Mouse (Mus musculus): Measurements from ENCODE around the gene Arhgap24. TPM values are rescaled to one million over a fixed set of nuclear protein-coding genes. Genes with fewer than 3 reads are reported as not detected.

The Arhgap24 gene
- total and polyA plus RNA-seq, 2 experiments: 4.6 to 6.9 TPM

- Histone ChIP-seq H3K9ac (ENCODE audit: low read depth, low read length) (no peak overlapping the region), H3K36me3 (ENCODE audit: control insufficient read depth, insufficient read depth, low read length) (no peaks in the 10 kb centered on the region), H3K4me3 (ENCODE audit: insufficient read depth, low read depth, low read length) (no peak overlapping the region), H3K79me2 (ENCODE audit: control insufficient read depth, insufficient read depth, low read length) (no peaks in the 10 kb centered on the region; the same call in 1 of the 2 replicates), H3K4me1 (ENCODE audit: control insufficient read depth, insufficient read depth, low read length) (peaks cover 3% of the 10 kb centered on the region), H3K27ac (replicated peaks; ENCODE audit: insufficient read depth, low read depth, low read length) (no peak overlapping the region), H3K27me3 (ENCODE audit: control insufficient read depth, insufficient read depth, low read length) (no peaks in the 10 kb centered on the region)
- WGBS: 60% methylated on average over 1 of the region's 1 CpGs
- peak; percentile 75 for DNase-seq (ENCODE audit: extremely low read depth, low read depth, low spot score)
- no peak for TF ChIP-seq CTCF (IDR thresholded peaks at IDR 0.05; ENCODE audit: low read depth, low read length)
- TF ChIP-seq POLR2A (IDR thresholded peaks at IDR 0.05; ENCODE audit: extremely low read depth, insufficient read depth, low read length): no peak
Observed at GRCm38 (mm10) chr5:102621036-102621435, 139.8 kb downstream of the Arhgap24 start.

DNA sequence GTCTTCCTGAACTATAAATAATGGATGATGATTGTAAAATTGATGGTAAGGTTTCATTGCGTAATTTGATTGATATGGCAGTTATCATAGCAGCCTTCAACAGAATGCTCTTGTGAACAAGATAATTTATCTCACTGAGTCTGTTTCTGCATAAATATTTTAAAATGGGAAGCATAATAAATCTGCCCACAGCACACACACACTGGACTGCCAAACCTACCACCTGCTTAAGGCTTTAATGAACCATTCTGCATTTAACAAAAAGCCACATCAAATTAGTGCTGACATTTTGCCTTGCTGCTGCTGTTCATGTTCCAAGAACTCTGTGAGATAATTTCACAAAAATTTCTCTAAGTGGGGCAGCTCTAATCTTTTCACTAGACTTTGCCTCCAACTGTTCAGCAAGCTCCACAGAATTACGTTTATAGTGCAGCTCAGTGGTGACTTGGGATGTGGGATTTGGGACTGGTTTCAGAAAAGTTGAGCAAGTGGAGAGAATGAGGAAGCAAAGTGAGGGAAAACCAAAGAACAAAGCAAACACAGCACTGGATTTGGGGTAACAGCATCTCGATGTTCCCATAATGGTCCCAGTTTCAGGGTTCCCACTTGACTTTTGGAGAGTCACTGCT is 142.7 kb downstream of the Arhgap24 start:
- 83% methylated on average over 3 of the region's 3 CpGs for WGBS
- Histone ChIP-seq H3K27me3 (ENCODE audit: control insufficient read depth, insufficient read depth, low read length) (no peaks in the 10 kb centered on the region), H3K36me3 (ENCODE audit: control insufficient read depth, insufficient read depth, low read length) (no peaks in the 10 kb centered on the region), H3K79me2 (ENCODE audit: control insufficient read depth, insufficient read depth, low read length) (no peaks in the 10 kb centered on the region), H3K4me1 (ENCODE audit: control insufficient read depth, insufficient read depth, low read length) (peaks cover 3% of the 10 kb centered on the region), H3K27ac (replicated peaks; ENCODE audit: insufficient read depth, low read depth, low read length) (no peak overlapping the region), H3K9ac (ENCODE audit: low read depth, low read length) (no peak overlapping the region), H3K4me3 (ENCODE audit: insufficient read depth, low read depth, low read length) (no peak overlapping the region)
- TF ChIP-seq CTCF (IDR thresholded peaks at IDR 0.05; ENCODE audit: low read depth, low read length) (no peak), POLR2A (IDR thresholded peaks at IDR 0.05; ENCODE audit: extremely low read depth, insufficient read depth, low read length) (no peak)
- no peak for DNase-seq (ENCODE audit: extremely low read depth, low read depth, low spot score)

DNA sequence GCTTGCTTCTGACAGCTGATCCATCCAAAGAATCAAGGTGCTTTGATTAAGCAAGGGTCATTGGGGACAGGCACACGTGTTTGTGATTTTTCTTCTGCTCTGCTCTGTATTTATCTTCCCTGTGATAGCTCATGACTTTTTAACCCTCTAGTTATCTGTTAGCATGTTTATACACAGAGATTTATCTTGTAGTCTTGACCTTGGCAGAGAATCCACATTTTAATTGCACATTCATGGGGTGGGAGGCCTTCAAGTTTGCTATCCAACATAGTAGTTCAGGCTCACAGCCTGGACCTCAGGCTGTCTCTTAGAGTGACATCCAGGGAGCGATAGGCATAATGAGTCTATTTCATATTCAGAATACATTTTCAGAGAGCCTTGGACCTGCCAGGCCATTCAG is 145.5 kb downstream of the Arhgap24 start:
- H3K27ac ChIP-seq (replicated peaks; ENCODE audit: insufficient read depth, low read depth, low read length): no peak overlapping the region; the same call in 1 of the 2 replicates
- no peak overlapping the region for H3K4me3 ChIP-seq (ENCODE audit: insufficient read depth, low read depth, low read length)
- H3K4me1 ChIP-seq (ENCODE audit: control insufficient read depth, insufficient read depth, low read length): no peaks in the 10 kb centered on the region; the same call in 1 of the 2 replicates
- H3K79me2 ChIP-seq (ENCODE audit: control insufficient read depth, insufficient read depth, low read length): no peaks in the 10 kb centered on the region
- no peak for TF ChIP-seq CTCF (IDR thresholded peaks at IDR 0.05; ENCODE audit: low read depth, low read length)
- H3K27me3 ChIP-seq (ENCODE audit: control insufficient read depth, insufficient read depth, low read length): no peaks in the 10 kb centered on the region
- WGBS: 46% methylated on average over 2 of the region's 2 CpGs
- no peak overlapping the region for H3K9ac ChIP-seq (ENCODE audit: low read depth, low read length)
- peak; percentile 40 for DNase-seq (ENCODE audit: extremely low read depth, low read depth, low spot score)
- H3K36me3 ChIP-seq (ENCODE audit: control insufficient read depth, insufficient read depth, low read length): no peaks in the 10 kb centered on the region

- H3K4me1 ChIP-seq (ENCODE audit: control insufficient read depth, insufficient read depth, low read length): no peaks in the 10 kb centered on the region; the same call in 1 of the 2 replicates
- no peaks in the 10 kb centered on the region for H3K79me2 ChIP-seq (ENCODE audit: control insufficient read depth, insufficient read depth, low read length)
- TF ChIP-seq CTCF (IDR thresholded peaks at IDR 0.05; ENCODE audit: low read depth, low read length): no peak
- no peak for TF ChIP-seq POLR2A (IDR thresholded peaks at IDR 0.05; ENCODE audit: extremely low read depth, insufficient read depth, low read length)
- no peaks in the 10 kb centered on the region for H3K36me3 ChIP-seq (ENCODE audit: control insufficient read depth, insufficient read depth, low read length)
- no peak overlapping the region for H3K27ac ChIP-seq (replicated peaks; ENCODE audit: insufficient read depth, low read depth, low read length)
- DNase-seq (ENCODE audit: extremely low read depth, low read depth, low spot score): no peak
- H3K4me3 ChIP-seq (ENCODE audit: insufficient read depth, low read depth, low read length): no peak overlapping the region
- 83% methylated on average over 11 of the region's 11 CpGs for WGBS
- no peaks in the 10 kb centered on the region for H3K27me3 ChIP-seq (ENCODE audit: control insufficient read depth, insufficient read depth, low read length)
- H3K9ac ChIP-seq (ENCODE audit: low read depth, low read length): no peak overlapping the region
Observed at GRCm38 (mm10) chr5:102629362-102629771, 148.2 kb downstream of the Arhgap24 start.

GRCm38 (mm10) chr5:102635591-102635990 is 154.4 kb downstream of the Arhgap24 start:
- no peak for TF ChIP-seq CTCF (IDR thresholded peaks at IDR 0.05; ENCODE audit: low read depth, low read length)
- no peak for TF ChIP-seq POLR2A (IDR thresholded peaks at IDR 0.05; ENCODE audit: extremely low read depth, insufficient read depth, low read length)

GRCm38 (mm10) chr5:102639782-102640559 is 158.8 kb downstream of the Arhgap24 start:
- H3K27ac ChIP-seq (replicated peaks; ENCODE audit: insufficient read depth, low read depth, low read length): no peak overlapping the region
- no peak overlapping the region for H3K9ac ChIP-seq (ENCODE audit: low read depth, low read length)
- H3K4me1 ChIP-seq (ENCODE audit: control insufficient read depth, insufficient read depth, low read length): peaks cover 7% of the 10 kb centered on the region; the same call in 1 of the 2 replicates
- no peaks in the 10 kb centered on the region for H3K27me3 ChIP-seq (ENCODE audit: control insufficient read depth, insufficient read depth, low read length)
- WGBS: 79% methylated on average over 7 of the region's 7 CpGs
- H3K36me3 ChIP-seq (ENCODE audit: control insufficient read depth, insufficient read depth, low read length): no peaks in the 10 kb centered on the region
- H3K79me2 ChIP-seq (ENCODE audit: control insufficient read depth, insufficient read depth, low read length): no peaks in the 10 kb centered on the region
- TF ChIP-seq POLR2A (IDR thresholded peaks at IDR 0.05; ENCODE audit: extremely low read depth, insufficient read depth, low read length): no peak
- TF ChIP-seq CTCF (IDR thresholded peaks at IDR 0.05; ENCODE audit: low read depth, low read length): no peak
- DNase-seq (ENCODE audit: extremely low read depth, low read depth, low spot score): no peak
- H3K4me3 ChIP-seq (ENCODE audit: insufficient read depth, low read depth, low read length): no peak overlapping the region

More at GRCm38 (mm10) chr5:102635591-102635990, 154.4 kb downstream of the Arhgap24 start:
- no peaks in the 10 kb centered on the region for H3K36me3 ChIP-seq (ENCODE audit: control insufficient read depth, insufficient read depth, low read length)
- no peak overlapping the region for H3K9ac ChIP-seq (ENCODE audit: low read depth, low read length)
- no peaks in the 10 kb centered on the region for H3K27me3 ChIP-seq (ENCODE audit: control insufficient read depth, insufficient read depth, low read length)
- no peak overlapping the region for H3K4me3 ChIP-seq (ENCODE audit: insufficient read depth, low read depth, low read length)
- DNase-seq (ENCODE audit: extremely low read depth, low read depth, low spot score): no peak
- H3K79me2 ChIP-seq (ENCODE audit: control insufficient read depth, insufficient read depth, low read length): no peaks in the 10 kb centered on the region
- H3K4me1 ChIP-seq (ENCODE audit: control insufficient read depth, insufficient read depth, low read length): no peaks in the 10 kb centered on the region; the same call in 1 of the 2 replicates
- no peak overlapping the region for H3K27ac ChIP-seq (replicated peaks; ENCODE audit: insufficient read depth, low read depth, low read length)
- WGBS: 92% methylated on average over 4 of the region's 4 CpGs
